11 mouse cellular contexts compared by ENCODE assay signal in the genomic region with DNA sequence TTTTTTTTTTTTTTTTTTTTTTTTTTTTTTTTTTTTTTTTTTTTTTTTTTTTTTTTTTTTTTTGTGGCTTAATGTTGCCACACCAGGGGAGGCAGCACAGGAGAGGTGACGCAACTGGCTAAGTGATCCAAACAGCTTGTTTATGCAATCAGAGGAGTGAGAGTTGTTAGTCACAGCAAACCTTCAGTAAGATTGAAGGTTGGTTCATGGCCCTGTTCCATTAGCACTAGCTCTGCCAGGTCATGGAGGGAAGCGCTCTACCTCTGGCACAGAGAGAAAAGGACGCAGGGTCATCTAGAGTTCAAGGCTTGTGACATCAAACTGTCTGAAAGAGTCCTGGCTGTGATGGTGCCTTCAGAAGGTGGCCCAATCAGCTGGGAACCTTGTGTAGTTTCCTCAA. TPM values are rescaled to one million over a fixed set of nuclear protein-coding genes. Genes with fewer than 3 reads are reported as not detected.
DNase-seq lines count a peak whose midpoint lies in the region.
"Had no signal": no experiment of that assay in that cellular context is flagged by ENCODE, and none has a peak within 500 bp of the region (broad histone marks: within the 10 kb centered on the region; RNA-seq: fewer than 3 reads in every experiment).

No protein-coding gene starts in this region.

- DNase-seq in urinary bladder, postnatal 14 days (ENCODE audit: low spot score), result peak; percentile 35
- no peak for DNase-seq in urinary bladder, adult 2 months (ENCODE audit: low spot score)
- peak; percentile 79 to 84 for DNase-seq in adrenal gland, postnatal 36 days
- DNase-seq in lung, adult 18-20 months, result peak; percentile 78 to 88
- DNase-seq in skeletal muscle tissue, adult 2 months (ENCODE audit: low read depth, low spot score), result peak; percentile 63
- no peak for DNase-seq in midbrain, embryonic 10.5 days (ENCODE audit: low spot score)
- DNase-seq in thymus, postnatal 25 days, result no peak
- no peak for DNase-seq in neural tube, embryonic 10.5 days (ENCODE audit: extremely low spot score, low spot score)

- H3K4me1 ChIP-seq in midbrain, embryonic 10.5 days, result no peaks in the 10 kb centered on the region
- H3K4me1 ChIP-seq: embryonic facial prominence, embryonic 13.5 days; hindbrain, embryonic 15.5 days had no signal

- WGBS in midbrain, embryonic 10.5 days, result 89% methylated on average over 3 of the region's 3 CpGs

- no peaks in the 10 kb centered on the region for H3K9me3 ChIP-seq in midbrain, embryonic 10.5 days (replicated peaks)
- H3K9me3 ChIP-seq: embryonic facial prominence, embryonic 13.5 days; hindbrain, embryonic 15.5 days; midbrain, embryonic 13.5 days had no signal

- H3K27me3 ChIP-seq in midbrain, embryonic 10.5 days (ENCODE audit: low read depth, poor library complexity, severe bottlenecking), result no peaks in the 10 kb centered on the region
- H3K27me3 ChIP-seq: embryonic facial prominence, embryonic 13.5 days; hindbrain, embryonic 15.5 days; midbrain, embryonic 13.5 days had no signal

- H3K4me3 ChIP-seq in midbrain, embryonic 10.5 days, result no peak overlapping the region
- H3K4me3 ChIP-seq: embryonic facial prominence, embryonic 13.5 days; hindbrain, embryonic 15.5 days; midbrain, embryonic 13.5 days had no signal

- no peaks in the 10 kb centered on the region for H3K36me3 ChIP-seq in midbrain, embryonic 10.5 days
- H3K36me3 ChIP-seq: embryonic facial prominence, embryonic 13.5 days; hindbrain, embryonic 15.5 days; midbrain, embryonic 13.5 days had no signal

- H3K27ac ChIP-seq in midbrain, embryonic 10.5 days (replicated peaks), result no peak overlapping the region
- H3K27ac ChIP-seq: embryonic facial prominence, embryonic 13.5 days; hindbrain, embryonic 15.5 days; midbrain, embryonic 13.5 days had no signal

RNA-seq across cellular contexts. Expression of a gene that starts 24.3 kb away (rescaled TPM):
- 7.1 and 8.4 TPM in 2 replicates for polyA plus RNA-seq in urinary bladder, adult 2 months (2012; rRNA removed)
- total RNA-seq in adrenal gland, postnatal 36 days (2021), result 10 to 100 TPM in 1 of 2 experiments, 1 to 10 TPM in 1; 8.0 to 12.1 TPM
- polyA plus RNA-seq in midbrain, embryonic 10.5 days (2016; fragmentation: Nextera tagmentation; extraction: Ambion mirVana), result 3.7 and 5.0 TPM in 2 replicates

Comparison
In these comparisons a context has a peak if more than half of its experiments do, and no peak if none do; other contexts are left out.
1. DNase-seq: peak in urinary bladder, postnatal 14 days (single experiment), adrenal gland, postnatal 36 days (2 of 2), lung, adult 18-20 months (2 of 2) and skeletal muscle tissue, adult 2 months (single experiment); none in urinary bladder, adult 2 months (single experiment), midbrain, embryonic 10.5 days (single experiment), thymus, postnatal 25 days (single experiment) and neural tube, embryonic 10.5 days (single experiment).